Comparison of ENCODE assay signal across 11 mouse cellular contexts in the genomic region with DNA sequence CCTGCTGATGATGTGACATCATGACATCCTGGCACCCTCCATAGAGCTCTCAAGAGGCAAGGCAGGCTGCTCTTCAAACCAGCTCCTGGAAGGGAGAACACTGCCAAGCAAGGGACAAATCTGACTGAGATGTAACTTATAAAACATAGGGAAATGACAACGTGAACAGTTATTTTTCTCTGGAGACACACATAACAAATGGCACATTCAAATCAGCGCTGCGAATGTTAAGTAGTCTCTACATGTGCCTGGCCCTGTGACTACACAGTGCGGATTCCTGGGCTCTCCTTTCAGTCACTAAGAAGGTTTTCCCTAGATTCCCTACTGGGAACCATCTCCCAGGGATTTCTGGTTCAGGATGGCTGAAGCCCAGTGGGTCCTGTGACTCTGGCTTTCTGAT.
DNase-seq lines count a peak whose midpoint lies in the region; ATAC-seq and TF ChIP-seq lines count a peak whose summit lies in the region.
"Had no signal": no experiment of that assay in that cellular context is flagged by ENCODE, and none has a peak within 500 bp of the region (broad histone marks: within the 10 kb centered on the region; RNA-seq: fewer than 3 reads in every experiment).

No protein-coding gene starts in this region.

- 48% methylated on average over 4 of the region's 4 CpGs for WGBS in forebrain, postnatal 0 days
- 62% methylated on average over 4 of the region's 4 CpGs for WGBS in midbrain, embryonic 12.5 days
- 82% methylated on average over 4 of the region's 4 CpGs for WGBS in heart, embryonic 12.5 days

- peak overlapping the region; percentile 37; the same call in 1 of the 2 replicates for H3K27ac ChIP-seq in left cerebral cortex, adult 2 months
- peak overlapping the region; percentile 87; the same call in 1 of the 2 replicates for H3K27ac ChIP-seq in forebrain, postnatal 0 days (ENCODE audit: low read depth, low read length)
- H3K27ac ChIP-seq in midbrain, embryonic 12.5 days (replicated peaks) = peak overlapping the region; percentile 97
- H3K27ac ChIP-seq in heart, embryonic 12.5 days (ENCODE audit: poor library complexity, severe bottlenecking) = no peak overlapping the region
- H3K27ac ChIP-seq: kidney, postnatal 0 days had no signal

- no peaks in the 10 kb centered on the region for H3K9me3 ChIP-seq in forebrain, postnatal 0 days (ENCODE audit: low read length)
- H3K9me3 ChIP-seq in midbrain, embryonic 12.5 days = no peaks in the 10 kb centered on the region
- H3K9me3 ChIP-seq in heart, embryonic 12.5 days (replicated peaks) = no peaks in the 10 kb centered on the region
- H3K9me3 ChIP-seq: G1E had no signal

- intact Hi-C loops in left cerebral cortex, adult 2 months (cut with DNase I) = loop anchor here (2.0 to 5.0 kb wide), 2 partner anchors 29 to 663 kb away; a partner anchor contains a TSS

- no peak for ATAC-seq in forebrain, postnatal 0 days
- no peak for ATAC-seq in midbrain, embryonic 12.5 days (ENCODE audit: low FRiP score, low read depth)
- no peak for ATAC-seq in heart, embryonic 12.5 days (ENCODE audit: insufficient number of reproducible peaks, low FRiP score)

- H3K36me3 ChIP-seq in forebrain, postnatal 0 days (ENCODE audit: insufficient read depth) = no peaks in the 10 kb centered on the region
- no peaks in the 10 kb centered on the region for H3K36me3 ChIP-seq in midbrain, embryonic 12.5 days
- no peaks in the 10 kb centered on the region for H3K36me3 ChIP-seq in heart, embryonic 12.5 days
- H3K36me3 ChIP-seq: G1E had no signal

- DNase-seq in left cerebral cortex, adult 2 months (ENCODE audit: extremely low spot score in 1 of 2, low spot score in 2 of 2) = no peak
- DNase-seq in left cerebral cortex, adult 18-20 months (ENCODE audit: low spot score in 2 of 2) = no peak
- no peak for DNase-seq in forebrain, postnatal 0 days
- DNase-seq in kidney, adult 8-10 months = no peak
- DNase-seq in cerebellum, postnatal 25 days = no peak
- DNase-seq: lung, adult 2 months; thymus, adult 2 months had no signal

- H3K27me3 ChIP-seq in forebrain, postnatal 0 days (ENCODE audit: insufficient read depth, low read length) = no peaks in the 10 kb centered on the region
- H3K27me3 ChIP-seq in midbrain, embryonic 12.5 days = no peaks in the 10 kb centered on the region
- H3K27me3 ChIP-seq in heart, embryonic 12.5 days (replicated peaks) = no peaks in the 10 kb centered on the region

- no peak overlapping the region for H3K4me3 ChIP-seq in left cerebral cortex, adult 2 months
- H3K4me3 ChIP-seq in forebrain, postnatal 0 days (ENCODE audit: low read depth, low read length) = no peak overlapping the region
- no peak overlapping the region for H3K4me3 ChIP-seq in midbrain, embryonic 12.5 days
- H3K4me3 ChIP-seq in heart, embryonic 12.5 days = no peak overlapping the region

- peaks cover 28% of the 10 kb centered on the region for H3K4me1 ChIP-seq in forebrain, postnatal 0 days (ENCODE audit: insufficient read depth)
- peaks cover 37% of the 10 kb centered on the region for H3K4me1 ChIP-seq in midbrain, embryonic 12.5 days
- peaks cover 9% of the 10 kb centered on the region for H3K4me1 ChIP-seq in heart, embryonic 12.5 days (replicated peaks)

- H3K9ac ChIP-seq in forebrain, postnatal 0 days = no peak overlapping the region
- no peak overlapping the region for H3K9ac ChIP-seq in midbrain, embryonic 12.5 days (replicated peaks)
- H3K9ac ChIP-seq in heart, embryonic 12.5 days = no peak overlapping the region

- TF ChIP-seq CTCF in left cerebral cortex, adult 2 months (IDR thresholded peaks at IDR 0.05) = no peak
- no peak for TF ChIP-seq CTCF in forebrain, postnatal 0 days (IDR thresholded peaks at IDR 0.05; ENCODE audit: low read depth)

- H3K4me2 ChIP-seq in forebrain, postnatal 0 days (ENCODE audit: low read depth) = no peak overlapping the region
- H3K4me2 ChIP-seq in midbrain, embryonic 12.5 days (replicated peaks) = peak overlapping the region; percentile 34; the same call in 1 of the 2 replicates
- no peak overlapping the region for H3K4me2 ChIP-seq in heart, embryonic 12.5 days
